Mouse (Mus musculus) kidney, adult 10 weeks (tissue): ENCODE data around the gene Pik3ap1. TPM values are rescaled to one million over a fixed set of nuclear protein-coding genes. Genes with fewer than 3 reads are reported as not detected.

Experiments used
- polyA plus RNA-seq: library from polyadenylated mRNA; stranded (reverse); fragments of 350-450 nt; fragmentation: Illumina TruSeq; extraction: RNeasy Lipid Tissue Mini Kit (QIAGEN cat#74804); gene quantifications from one replicate; pipeline ENCODE4 v1.2.3, GENCODE M21; 2014; ENCODE audit warnings: low read depth, low replicate concordance

The Pik3ap1 gene
- 1.5 TPM for polyA plus RNA-seq

DNA sequence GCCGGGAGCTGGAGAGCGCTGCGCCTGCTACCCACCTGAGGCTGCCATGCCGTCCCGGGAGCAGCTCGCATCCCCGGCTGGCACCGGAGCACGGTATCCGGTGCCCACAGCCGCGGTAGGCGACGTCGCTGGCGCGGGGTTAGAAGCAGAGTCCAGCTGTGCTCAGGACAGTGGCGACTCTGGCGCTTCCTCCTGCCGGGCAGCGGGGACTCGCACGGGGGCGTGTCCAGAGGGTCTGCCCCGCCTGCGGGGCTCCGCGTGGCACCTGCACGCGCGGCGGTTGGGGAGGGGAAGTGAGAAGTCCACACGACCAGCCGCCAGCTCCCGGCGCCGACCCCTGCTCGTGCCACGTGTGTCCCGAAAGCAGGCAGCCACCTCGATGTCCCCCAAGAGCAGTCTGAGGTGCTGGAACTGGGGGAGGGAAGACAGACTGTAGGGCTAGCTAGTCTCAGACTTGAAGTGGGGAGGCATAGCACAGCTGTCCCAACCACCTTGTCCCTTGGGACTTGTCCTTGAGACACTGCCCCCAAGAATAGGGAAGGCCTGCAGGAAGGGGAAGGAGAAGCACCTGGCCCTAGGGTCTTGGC, at the start of gene Pik3ap1:
Gene Pik3ap1, minus strand, starts transcription at position 181 of the 587 bp plus-strand sequence.

DNA sequence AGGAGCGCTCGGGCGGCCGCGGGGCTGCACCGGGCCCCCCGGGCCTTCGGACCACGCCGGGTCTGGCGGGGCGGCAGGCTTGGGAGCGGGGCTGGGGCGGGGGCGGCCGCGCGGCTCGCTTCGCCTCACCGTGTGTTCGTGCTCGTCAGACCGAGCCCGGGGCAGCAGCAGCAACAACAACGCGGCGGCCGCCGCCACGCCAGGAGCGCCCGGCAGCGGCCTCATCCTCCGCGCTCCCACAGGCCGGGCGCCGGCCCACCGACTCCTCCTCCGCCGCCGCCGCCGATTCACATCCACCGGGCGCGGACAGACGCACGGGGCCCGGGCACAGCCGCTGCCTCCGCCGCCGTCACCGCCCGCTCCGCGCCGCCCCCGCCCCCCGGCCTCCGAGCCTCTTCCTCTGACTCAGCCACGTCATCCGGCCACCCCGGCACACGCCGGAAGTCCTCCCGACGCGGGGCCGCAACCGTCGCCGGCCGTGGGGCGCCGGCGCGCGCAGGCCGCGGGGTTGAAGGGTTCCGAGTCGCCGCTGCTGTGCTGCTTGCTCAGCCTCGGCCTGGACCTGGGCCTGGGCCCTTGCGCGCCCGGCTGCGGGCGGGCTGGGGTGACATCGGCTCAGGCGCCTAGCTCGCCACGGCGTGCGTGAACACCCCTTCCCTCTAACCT, 121.1 kb downstream of the Pik3ap1 start, which contains the start of gene Tm9sf3:
Gene Tm9sf3, minus strand, starts transcription at position 368 of the 666 bp plus-strand sequence.

Other genes starting within 250 kb of the Pik3ap1 start
- gene Tll2, start 178.3 kb downstream of the Pik3ap1 start, polyA plus RNA-seq, result not detected
- 650 TPM for gene Tm9sf3, start 121.1 kb downstream of the Pik3ap1 start, polyA plus RNA-seq
- 22.3 TPM for gene Lcor, start 97.5 kb upstream of the Pik3ap1 start, polyA plus RNA-seq
- gene Gm340, start 197.3 kb upstream of the Pik3ap1 start, polyA plus RNA-seq, result 2.0 TPM